Mouse (Mus musculus) spleen, embryonic (tissue): ENCODE measurements around the gene Trim10.

Experiments used
- CTCF ChIA-PET: fragments of 350-600 bp; sonication (Branson Sonifier 250); formaldehyde crosslinking; loops from one replicate; lab custom pipeline; 2022; lab: Charles Lee

Trim10 gene

GRCm38 (mm10) chr17:36909802-36910201 is 40.4 kb downstream of the Trim10 start:
- CTCF ChIA-PET = no interaction called here

GRCm38 (mm10) chr17:36912031-36912430 is 42.7 kb downstream of the Trim10 start:
- CTCF ChIA-PET = interaction anchor here (0.6 kb wide), 2 partner anchors 33 to 135 kb away, joined by 3 read pairs; no protein-coding TSS in a partner anchor

- CTCF ChIA-PET = no interaction called here
Measured at GRCm38 (mm10) chr17:36914108-36914507, 44.7 kb downstream of the Trim10 start.

GRCm38 (mm10) chr17:36915076-36915475 is 45.7 kb downstream of the Trim10 start:
- CTCF ChIA-PET = interaction anchor here (1.0 kb wide), 1 partner anchor 12 kb away, joined by 4 read pairs; no protein-coding TSS in a partner anchor

- CTCF ChIA-PET = no interaction called here
Measured at GRCm38 (mm10) chr17:36920239-36920638, 50.9 kb downstream of the Trim10 start.

GRCm38 (mm10) chr17:36922715-36923114 is 53.3 kb downstream of the Trim10 start:
- CTCF ChIA-PET = no interaction called here

- CTCF ChIA-PET = no interaction called here
Measured at GRCm38 (mm10) chr17:36923491-36923890, 54.1 kb downstream of the Trim10 start.
